ENCODE assay signal across 14 mouse cellular contexts in the genomic region with DNA sequence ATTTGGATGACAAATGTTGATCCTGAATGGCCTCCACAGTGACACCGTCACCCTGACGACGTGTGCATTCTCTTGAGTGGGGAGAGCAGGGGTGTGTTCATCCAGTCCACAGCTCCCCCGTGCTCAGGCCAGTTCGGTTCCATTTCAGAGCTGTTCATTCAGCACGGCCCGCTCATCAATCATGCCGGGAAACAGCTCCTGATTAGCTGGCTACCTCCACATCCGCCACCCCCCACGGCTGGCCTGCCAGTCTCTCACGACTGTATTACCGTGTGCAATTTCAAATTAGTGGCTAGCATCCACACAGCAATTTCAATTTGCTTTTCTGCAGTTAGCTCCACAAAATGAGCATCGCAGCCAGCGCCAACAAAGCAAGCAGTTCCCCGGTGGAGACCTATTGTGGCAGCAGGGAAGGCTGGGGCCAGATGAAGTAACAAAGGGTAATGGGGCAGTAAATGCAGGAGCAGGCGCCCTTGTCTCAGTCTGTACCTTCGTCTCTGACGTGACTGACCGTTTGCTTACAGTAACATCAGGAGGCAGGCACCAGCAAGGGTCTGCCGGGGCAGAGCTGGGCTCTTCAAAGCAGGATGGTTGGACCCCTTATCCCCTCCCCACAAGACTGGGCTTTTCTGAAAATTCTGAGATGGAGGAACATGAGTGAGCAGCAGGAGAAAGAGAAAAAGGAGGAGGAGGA. TPM values are rescaled to one million over a fixed set of nuclear protein-coding genes. Genes with fewer than 3 reads are reported as not detected.
A peak's percentile ranks its signal among the peaks of the same experiment; 100 is the strongest.
DNase-seq lines count a peak whose midpoint lies in the region; ATAC-seq and TF ChIP-seq lines count a peak whose summit lies in the region.
"Had no signal": no experiment of that assay in that cellular context is flagged by ENCODE, and none has a peak within 500 bp of the region (broad histone marks: within the 10 kb centered on the region; RNA-seq: fewer than 3 reads in every experiment).

No protein-coding gene starts in this region.

- 0 out of 2 replicates have a peak overlapping the region, but pooled peaks have one; percentile 23 for H3K4me2 ChIP-seq in kidney, embryonic 14.5 days (replicated peaks; ENCODE audit: low read depth, low read length)
- no peak overlapping the region; the same call in 1 of the 2 replicates for H3K4me2 ChIP-seq in limb, embryonic 11.5 days (ENCODE audit: low read depth, severe bottlenecking)
- H3K4me2 ChIP-seq in neural tube, embryonic 11.5 days (ENCODE audit: low read depth), result no peak overlapping the region

- DNase-seq in kidney, adult 9 months, result no peak
- peak; percentile 53 for DNase-seq in limb, embryonic 11.5 days (ENCODE audit: low spot score)
- DNase-seq in neural tube, embryonic 11.5 days (ENCODE audit: low spot score), result peak; percentile 66
- DNase-seq in adrenal gland, adult 18-20 months (ENCODE audit: low spot score in 2 of 2), result no peak
- DNase-seq in lung, postnatal 25 days (ENCODE audit: low spot score), result no peak
- no peak for DNase-seq in urinary bladder, postnatal 25 days (ENCODE audit: low spot score)
- DNase-seq: cerebellum, postnatal 14 days had no signal

- H3K36me3 ChIP-seq in kidney, embryonic 14.5 days (ENCODE audit: control insufficient read depth, insufficient read depth, low read length), result no peaks in the 10 kb centered on the region
- H3K36me3 ChIP-seq in limb, embryonic 11.5 days (ENCODE audit: control insufficient read depth, insufficient read depth, low read length), result no peaks in the 10 kb centered on the region
- no peaks in the 10 kb centered on the region for H3K36me3 ChIP-seq in neural tube, embryonic 11.5 days (ENCODE audit: control insufficient read depth, insufficient read depth, low read length)

- TF ChIP-seq CTCF in embryonic fibroblast, embryonic 13.5 days (IDR thresholded peaks at IDR 0.05; ENCODE audit: borderline replicate concordance, insufficient read depth, low read length), result no peak

- H3K4me3 ChIP-seq in kidney, embryonic 14.5 days (ENCODE audit: low read length), result no peak overlapping the region
- H3K4me3 ChIP-seq in embryonic fibroblast, embryonic 13.5 days (ENCODE audit: insufficient read depth, low read length), result no peak overlapping the region
- no peak overlapping the region for H3K4me3 ChIP-seq in limb, embryonic 11.5 days (ENCODE audit: low read depth, low read length)
- no peak overlapping the region for H3K4me3 ChIP-seq in neural tube, embryonic 11.5 days (ENCODE audit: low read depth, low read length)

- H3K4me1 ChIP-seq in kidney, embryonic 14.5 days (ENCODE audit: control insufficient read depth, insufficient read depth, low read length), result peaks cover 9% of the 10 kb centered on the region
- peaks cover 8% of the 10 kb centered on the region for H3K4me1 ChIP-seq in embryonic fibroblast, embryonic 13.5 days (ENCODE audit: control insufficient read depth, insufficient read depth, low read length)
- H3K4me1 ChIP-seq in limb, embryonic 11.5 days (ENCODE audit: control insufficient read depth, insufficient read depth, low read length), result peaks cover 34% of the 10 kb centered on the region
- H3K4me1 ChIP-seq in neural tube, embryonic 11.5 days (ENCODE audit: control insufficient read depth, insufficient read depth, low read length), result 0 out of 2 replicates have a peak, but pooled peaks cover 6% of the 10 kb centered on the region

- H3K9me3 ChIP-seq in kidney, embryonic 14.5 days (ENCODE audit: control insufficient read depth, low read length), result no peaks in the 10 kb centered on the region
- H3K9me3 ChIP-seq in limb, embryonic 11.5 days (ENCODE audit: control insufficient read depth, low read length), result no peaks in the 10 kb centered on the region
- no peaks in the 10 kb centered on the region for H3K9me3 ChIP-seq in neural tube, embryonic 11.5 days (ENCODE audit: control insufficient read depth, low read length)

- TF ChIP-seq POLR2A in embryonic fibroblast, embryonic 13.5 days (IDR thresholded peaks at IDR 0.05; ENCODE audit: low read depth, low read length), result no peak

- 0 out of 2 replicates have a peak, but pooled peaks cover 2% of the 10 kb centered on the region for H3K27me3 ChIP-seq in kidney, embryonic 14.5 days (ENCODE audit: control insufficient read depth, insufficient read depth, low read length)
- H3K27me3 ChIP-seq in limb, embryonic 11.5 days (ENCODE audit: control insufficient read depth, insufficient read depth, low read length), result no peaks in the 10 kb centered on the region
- no peaks in the 10 kb centered on the region for H3K27me3 ChIP-seq in neural tube, embryonic 11.5 days (ENCODE audit: control insufficient read depth, insufficient read depth, low read length)

- no peak overlapping the region for H3K9ac ChIP-seq in kidney, embryonic 14.5 days (ENCODE audit: low read depth, low read length)
- peak overlapping the region; percentile 40; the same call in 1 of the 2 replicates for H3K9ac ChIP-seq in limb, embryonic 11.5 days (ENCODE audit: low read length)
- peak overlapping the region; percentile 52 for H3K9ac ChIP-seq in neural tube, embryonic 11.5 days (ENCODE audit: low read length)
- H3K9ac ChIP-seq: liver, embryonic 14.5 days had no signal

- no peak overlapping the region for H3K27ac ChIP-seq in kidney, embryonic 14.5 days (ENCODE audit: low read depth, low read length)
- H3K27ac ChIP-seq in embryonic fibroblast, embryonic 13.5 days (ENCODE audit: insufficient read depth, low read length), result peak overlapping the region; percentile 56
- 0 out of 2 replicates have a peak overlapping the region, but pooled peaks have one; percentile 0 for H3K27ac ChIP-seq in limb, embryonic 11.5 days (replicated peaks; ENCODE audit: low read depth, low read length)
- peak overlapping the region; percentile 65 for H3K27ac ChIP-seq in neural tube, embryonic 11.5 days (ENCODE audit: low read depth, low read length)
- H3K27ac ChIP-seq: liver, embryonic 14.5 days had no signal

- WGBS in kidney, embryonic 14.5 days, result 13% methylated on average over 20 of the region's 20 CpGs
- WGBS in limb, embryonic 11.5 days, result 32% methylated on average over 20 of the region's 20 CpGs
- 18% methylated on average over 20 of the region's 20 CpGs for WGBS in neural tube, embryonic 11.5 days

- no peak for ATAC-seq in kidney, embryonic 14.5 days (ENCODE audit: low FRiP score, low TSS enrichment)
- no peak for ATAC-seq in limb, embryonic 11.5 days (ENCODE audit: insufficient number of reproducible peaks, low FRiP score, low TSS enrichment, low read depth)
- 0 out of 2 replicates have a peak, but pooled peaks have one; percentile 45 for ATAC-seq in neural tube, embryonic 11.5 days (ENCODE audit: insufficient read depth, low FRiP score, low TSS enrichment)

RNA-seq across cellular contexts. Expression of gene Asb18, which starts 35.7 kb away (rescaled TPM):
- polyA plus RNA-seq in kidney, embryonic 14.5 days (2014; fragmentation: Nextera tagmentation; extraction: Ambion mirVana), result not detected in 2 replicates
- not detected in 2 replicates for polyA plus RNA-seq in embryonic fibroblast, embryonic 13.5 days (2011; ENCODE audit: insufficient read length, low read depth, missing spikeins)
- polyA plus RNA-seq in limb, embryonic 11.5 days (2014; fragmentation: Nextera tagmentation; extraction: Ambion mirVana), result 0.04 TPM in 1 of 2 replicates, not detected in the other
- polyA plus RNA-seq in neural tube, embryonic 11.5 days (2014; fragmentation: Nextera tagmentation; extraction: Ambion mirVana), result 0.20 and 0.38 TPM in 2 replicates
- not detected for total RNA-seq in adrenal gland, adult 18-20 months (2021)
- total RNA-seq: granulocyte monocyte progenitor cell, adult 5-6 weeks; megakaryocyte progenitor cell, adult 5-6 weeks had no signal
- polyA plus RNA-seq: C2C12; liver, embryonic 14.5 days; stomach, embryonic 14.5 days had no signal

Comparison
In these comparisons a context has a peak if more than half of its experiments do, and no peak if none do; other contexts are left out.
1. DNase-seq: peak in limb, embryonic 11.5 days (single experiment) and neural tube, embryonic 11.5 days (single experiment); none in kidney, adult 9 months (single experiment), adrenal gland, adult 18-20 months (0 of 2), lung, postnatal 25 days (single experiment) and urinary bladder, postnatal 25 days (single experiment).